Mouse (Mus musculus) liver, embryonic 15.5 days (tissue): ENCODE results near the gene Nbeal2. TPM values are rescaled to one million over a fixed set of nuclear protein-coding genes. Genes with fewer than 3 reads are reported as not detected.

ENCODE experiments used
- ATAC-seq: fragments of 200-750 bp; cut with Nextera tagmentation; 2 replicates; pipeline ENCODE4 v1.8.0; 2017; ENCODE audit warnings: moderate number of reproducible peaks, mild to moderate bottlenecking, moderate library complexity; ENCODE audit not compliant: insufficient read depth
- H3K27ac ChIP-seq: fragments of 300-500 bp; sonication (generic); replicated peaks from 2 replicates; pipeline ENCODE4 v1.5.1; 2015; ENCODE audit warnings: mild to moderate bottlenecking, inconsistent platforms
- H3K27me3 ChIP-seq: fragments of 300-500 bp; sonication (generic); 2 replicates; pipeline ENCODE4 v1.6.1; 2015; ENCODE audit warnings: mild to moderate bottlenecking, inconsistent platforms
- H3K36me3 ChIP-seq: fragments of 300-500 bp; sonication (generic); replicated peaks from 2 replicates; pipeline ENCODE4 v1.6.1; 2015; ENCODE audit warnings: moderate library complexity, mild to moderate bottlenecking, inconsistent platforms
- H3K4me1 ChIP-seq: fragments of 300-500 bp; sonication (generic); replicated peaks from 2 replicates; pipeline ENCODE4 v1.6.1; 2015; ENCODE audit warnings: inconsistent platforms
- H3K4me2 ChIP-seq: fragments of 300-500 bp; sonication (generic); 2 replicates; pipeline ENCODE4 v1.6.1; 2015; ENCODE audit warnings: moderate library complexity, mild to moderate bottlenecking, inconsistent platforms
- H3K4me3 ChIP-seq: fragments of 300-500 bp; sonication (generic); replicated peaks from 2 replicates; pipeline ENCODE4 v1.5.1; 2015; ENCODE audit warnings: mild to moderate bottlenecking, inconsistent platforms
- H3K9ac ChIP-seq: fragments of 300-500 bp; sonication (generic); 2 replicates; pipeline ENCODE4 v1.6.1; 2015; ENCODE audit warnings: moderate library complexity, mild to moderate bottlenecking, inconsistent platforms
- H3K9me3 ChIP-seq: fragments of 300-500 bp; sonication (generic); replicated peaks from 2 replicates; pipeline ENCODE4 v1.6.1; 2016; ENCODE audit warnings: inconsistent platforms
- WGBS: fragments of 180-500 bp; shearing (Covaris S2); methylation state at CpG from one replicate; pipeline ENCODE4 v1.1.7; 2015; ENCODE audit warnings: mixed read lengths; ENCODE audit not compliant: insufficient replicate concordance; 5-methylcytosine and 5-hydroxymethylcytosine counted together
- polyA plus RNA-seq: library from polyadenylated mRNA; unstranded; fragments of >200 nt; fragmentation: Nextera tagmentation; extraction: Ambion mirVana; gene quantifications from 2 replicates; pipeline ENCODE4 v1.2.1, GENCODE M21; 2015

Nbeal2 gene
- polyA plus RNA-seq, 1 experiment from 2014 or later: 1.8 TPM

- Histone ChIP-seq H3K4me3 (peak overlapping the region; percentile 64), H3K9ac (peak overlapping the region; percentile 33; the same call in 1 of the 2 replicates), H3K4me1 (peaks cover 16% of the 10 kb centered on the region), H3K4me2 (peak overlapping the region; percentile 97), H3K27me3 (no peaks in the 10 kb centered on the region), H3K36me3 (peaks cover 14% of the 10 kb centered on the region; the same call in 1 of the 2 replicates), H3K27ac (no peak overlapping the region), H3K9me3 (no peaks in the 10 kb centered on the region)
- no peak for ATAC-seq
- WGBS: 77% methylated on average over 11 of the region's 11 CpGs
Measured at GRCm38 (mm10) chr9:110625350-110625908, 28.5 kb downstream of the Nbeal2 start.

- no peaks in the 10 kb centered on the region for H3K27me3 ChIP-seq
- H3K4me2 ChIP-seq: peak within 1 kb of the TSS; percentile 97
- H3K27ac ChIP-seq: peak within 1 kb of the TSS; percentile 19; the same call in 1 of the 2 replicates
- peak within 1 kb of the TSS; percentile 64 for H3K4me3 ChIP-seq
- peaks cover 19% of the 10 kb centered on the region for H3K36me3 ChIP-seq
- peaks cover 16% of the 10 kb centered on the region for H3K4me1 ChIP-seq
- H3K9ac ChIP-seq: peak within 1 kb of the TSS; percentile 52
- 9% methylated on average over 41 of the region's 41 CpGs for WGBS
- no peaks in the 10 kb centered on the region for H3K9me3 ChIP-seq
- ATAC-seq: peak; percentile 85
Measured at GRCm38 (mm10) chr9:110624361-110625166, 29.4 kb downstream of the Nbeal2 start, which contains the start of gene Nradd. TSS of gene Nradd (minus strand) at chr9:110624452.

- peak overlapping the region; percentile 97 for H3K4me2 ChIP-seq
- no peak for ATAC-seq
- H3K9me3 ChIP-seq: no peaks in the 10 kb centered on the region
- no peak overlapping the region for H3K9ac ChIP-seq
- H3K27ac ChIP-seq: no peak overlapping the region; the same call in 1 of the 2 replicates
- H3K4me1 ChIP-seq: peaks cover 16% of the 10 kb centered on the region
- no peaks in the 10 kb centered on the region for H3K27me3 ChIP-seq
- peak overlapping the region; percentile 64 for H3K4me3 ChIP-seq
- peaks cover 29% of the 10 kb centered on the region for H3K36me3 ChIP-seq
- 60% methylated on average over 8 of the region's 8 CpGs for WGBS
Measured at GRCm38 (mm10) chr9:110623416-110624195, 30.4 kb downstream of the Nbeal2 start.

- Histone ChIP-seq H3K36me3 (peaks cover 38% of the 10 kb centered on the region), H3K4me1 (peaks cover 16% of the 10 kb centered on the region), H3K27me3 (no peaks in the 10 kb centered on the region), H3K9me3 (no peaks in the 10 kb centered on the region), H3K9ac (no peak overlapping the region), H3K4me2 (no peak overlapping the region), H3K27ac (no peak overlapping the region), H3K4me3 (no peak overlapping the region)
- ATAC-seq: no peak
- 66% methylated on average over 12 of the region's 12 CpGs for WGBS
Measured at GRCm38 (mm10) chr9:110622621-110623219, 31.2 kb downstream of the Nbeal2 start.

- no peaks in the 10 kb centered on the region for H3K9me3 ChIP-seq
- no peak overlapping the region for H3K9ac ChIP-seq
- no peak for ATAC-seq
- H3K27ac ChIP-seq: no peak overlapping the region
- 85% methylated on average over 7 of the region's 7 CpGs for WGBS
- H3K36me3 ChIP-seq: peaks cover 42% of the 10 kb centered on the region
- no peak overlapping the region for H3K4me2 ChIP-seq
- no peak overlapping the region for H3K4me3 ChIP-seq
- no peaks in the 10 kb centered on the region for H3K27me3 ChIP-seq
- peaks cover 27% of the 10 kb centered on the region for H3K4me1 ChIP-seq
Measured at GRCm38 (mm10) chr9:110620685-110621084, 33.3 kb downstream of the Nbeal2 start.

- Histone ChIP-seq H3K27me3 (no peaks in the 10 kb centered on the region), H3K36me3 (peaks cover 45% of the 10 kb centered on the region), H3K4me1 (peaks cover 29% of the 10 kb centered on the region), H3K9me3 (no peaks in the 10 kb centered on the region), H3K4me3 (no peak overlapping the region), H3K4me2 (no peak overlapping the region), H3K9ac (no peak overlapping the region), H3K27ac (no peak overlapping the region)
- no peak for ATAC-seq
- 76% methylated on average over 7 of the region's 7 CpGs for WGBS
Measured at GRCm38 (mm10) chr9:110620180-110620579, 33.8 kb downstream of the Nbeal2 start.

GRCm38 (mm10) chr9:110617081-110617480, 36.9 kb downstream of the Nbeal2 start:
- H3K4me3 ChIP-seq: no peak overlapping the region
- no peaks in the 10 kb centered on the region for H3K27me3 ChIP-seq
- ATAC-seq: no peak
- peaks cover 15% of the 10 kb centered on the region for H3K4me1 ChIP-seq
- peaks cover 69% of the 10 kb centered on the region for H3K36me3 ChIP-seq
- no peaks in the 10 kb centered on the region for H3K9me3 ChIP-seq
- H3K9ac ChIP-seq: no peak overlapping the region
- no peak overlapping the region for H3K4me2 ChIP-seq
- no peak overlapping the region for H3K27ac ChIP-seq
- WGBS: 73% methylated on average over 3 of the region's 3 CpGs

GRCm38 (mm10) chr9:110611471-110611870, 42.5 kb downstream of the Nbeal2 start:
- H3K4me1 ChIP-seq: peaks cover 9% of the 10 kb centered on the region; the same call in 1 of the 2 replicates
- peaks cover 76% of the 10 kb centered on the region for H3K36me3 ChIP-seq
- H3K9ac ChIP-seq: no peak overlapping the region
- no peak overlapping the region for H3K4me2 ChIP-seq
- no peak for ATAC-seq
- no peak overlapping the region for H3K4me3 ChIP-seq
- 70% methylated on average over 3 of the region's 3 CpGs for WGBS
- H3K9me3 ChIP-seq: no peaks in the 10 kb centered on the region
- no peak overlapping the region for H3K27ac ChIP-seq
- no peaks in the 10 kb centered on the region for H3K27me3 ChIP-seq

GRCm38 (mm10) chr9:110583521-110583920, 70.4 kb downstream of the Nbeal2 start:
- Histone ChIP-seq H3K27ac (no peak overlapping the region), H3K27me3 (no peaks in the 10 kb centered on the region), H3K9ac (no peak overlapping the region), H3K36me3 (peaks cover 41% of the 10 kb centered on the region), H3K4me3 (no peak overlapping the region), H3K4me1 (no peaks in the 10 kb centered on the region), H3K4me2 (no peak overlapping the region), H3K9me3 (no peaks in the 10 kb centered on the region)
- ATAC-seq: no peak
- 81% methylated on average over 1 of the region's 1 CpGs for WGBS

- Histone ChIP-seq H3K9ac (no peak overlapping the region), H3K4me1 (no peaks in the 10 kb centered on the region), H3K27me3 (no peaks in the 10 kb centered on the region), H3K4me2 (no peak overlapping the region), H3K27ac (no peak overlapping the region), H3K36me3 (peaks cover 43% of the 10 kb centered on the region), H3K9me3 (no peaks in the 10 kb centered on the region), H3K4me3 (no peak overlapping the region)
- ATAC-seq: no peak
- 84% methylated on average over 2 of the region's 2 CpGs for WGBS
Measured at GRCm38 (mm10) chr9:110582161-110582560, 71.8 kb downstream of the Nbeal2 start.
